Mouse (Mus musculus): ENCODE measurements at regions not wholly inside any gene's neighbourhood (a gene's known extent, or its start where the extent isn't known, plus 50 kb on each side); places are given as distances from the start of the nearest gene placed in this dataset.

DNA sequence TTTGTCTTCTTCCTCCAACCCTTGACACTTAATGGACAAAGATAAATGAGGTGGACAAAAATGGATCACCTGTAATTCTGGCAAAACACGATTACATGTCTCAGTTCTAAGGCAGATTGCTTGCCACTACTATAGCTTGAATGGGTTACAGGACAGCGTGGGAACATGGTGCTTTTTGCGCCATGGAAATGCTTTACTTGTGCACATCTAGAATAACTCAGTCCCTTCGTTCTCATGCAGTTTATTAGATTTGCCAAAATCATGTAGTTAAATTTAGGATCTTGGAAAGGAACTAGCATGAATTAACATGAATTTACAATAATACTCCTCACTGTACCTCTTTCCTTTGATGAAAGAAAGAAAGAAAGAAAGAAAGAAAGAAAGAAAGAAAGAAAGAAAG lies 211.1 kb upstream of the Dab2 start:
- no peak for TF ChIP-seq GATA1 (IDR thresholded peaks at IDR 0.05; ENCODE audit: borderline replicate concordance, low read length)
- no peak for TF ChIP-seq FLI1 (IDR thresholded peaks at IDR 0.05; ENCODE audit: low read length)

All from megakaryocyte, embryonic 14.5 days (primary cell).